Mouse (Mus musculus) CH12.LX (cell line): ENCODE measurements around the gene Maml2. TPM values are rescaled to one million over a fixed set of nuclear protein-coding genes. Genes with fewer than 3 reads are reported as not detected.

Source experiments
- DNase-seq: peaks from one replicate; pipeline ENCODE4 v3.0.0-alpha.2; 2013; ENCODE audit errors: extremely low read depth
- H3K27ac ChIP-seq: 2 replicates; pipeline ENCODE4 v1.5.1; 2012; ENCODE audit warnings: low read depth, mild to moderate bottlenecking, control low read depth, moderate library complexity; ENCODE audit not compliant: insufficient read depth
- H3K27me3 ChIP-seq: replicated peaks from 2 replicates; pipeline ENCODE3; 2012; ENCODE audit warnings: inconsistent platforms
- H3K36me3 ChIP-seq, 2 experiments: replicated peaks in 1 of 2; 2 replicates each; pipeline versions ENCODE3 to v1.6.1; 2012; ENCODE audit warnings: inconsistent platforms in 1 of 2, low read length in 1 of 2, mild to moderate bottlenecking in 1 of 2, mixed read lengths in 1 of 2, moderate library complexity in 1 of 2; ENCODE audit not compliant: control insufficient read depth in 1 of 2, insufficient read depth in 1 of 2
- H3K4me1 ChIP-seq, 2 experiments: 2 replicates each; pipeline ENCODE4 v1.6.1; 2012; ENCODE audit warnings: inconsistent platforms in 1 of 2, moderate library complexity in 1 of 2; ENCODE audit not compliant: insufficient read depth in 2 of 2, control insufficient read depth in 1 of 2
- H3K4me2 ChIP-seq: 2 replicates; pipeline ENCODE4 v1.6.1; 2012; ENCODE audit warnings: low read depth, mild to moderate bottlenecking, control low read depth; ENCODE audit not compliant: poor library complexity, insufficient read depth, severe bottlenecking
- H3K4me3 ChIP-seq, 3 experiments: fragments of 150-350 bp in 1 of 3; sonication (generic) in 1 of 3; replicated peaks in 1 of 3; 2 replicates each; pipeline versions ENCODE3 to v1.5.1; 2011 to 2012; ENCODE audit warnings: low read depth in 2 of 3, low read length in 2 of 3, mild to moderate bottlenecking in 2 of 3, moderate library complexity in 2 of 3, control low read depth in 1 of 3, improper control_type of control experiment in 1 of 3, inconsistent platforms in 1 of 3, mixed read lengths in 1 of 3; ENCODE audit not compliant: poor library complexity in 1 of 3
- H3K79me2 ChIP-seq: replicated peaks from 2 replicates; pipeline ENCODE4 v1.6.1; 2012; ENCODE audit warnings: mild to moderate bottlenecking, moderate library complexity; ENCODE audit not compliant: control insufficient read depth, poor library complexity, insufficient read depth, severe bottlenecking; ENCODE audit errors: extremely low read depth
- H3K9ac ChIP-seq: 2 replicates; pipeline ENCODE4 v1.6.1; 2012; ENCODE audit warnings: low read depth, mild to moderate bottlenecking, control low read depth, moderate library complexity; ENCODE audit not compliant: insufficient read depth
- H3K9me3 ChIP-seq: replicated peaks from 2 replicates; pipeline ENCODE3; 2012; ENCODE audit warnings: low read length, inconsistent platforms, mixed read lengths
- BHLHE40 ChIP-seq: IDR thresholded peaks from 2 replicates; pipeline ENCODE4 v1.6.1; 2011; ENCODE audit warnings: mild to moderate bottlenecking, low read depth, low read length, improper control_type of control experiment
- CHD1 ChIP-seq: IDR thresholded peaks from 2 replicates; pipeline ENCODE4 v1.6.1; 2012; ENCODE audit warnings: low read depth, low read length, improper control_type of control experiment, inconsistent platforms
- CHD2 ChIP-seq: IDR thresholded peaks from 2 replicates; pipeline ENCODE4 v1.6.1; 2011; ENCODE audit warnings: low read length, improper control_type of control experiment
- CTCF ChIP-seq, 2 experiments: IDR thresholded peaks in 1 of 2; conservative IDR thresholded peaks in 1 of 2; 2 replicates each; pipeline ENCODE4 v1.5.1; 2011 to 2012; ENCODE audit warnings: low read depth in 2 of 2, low read length in 2 of 2, improper control_type of control experiment in 1 of 2, inconsistent platforms in 1 of 2, mild to moderate bottlenecking in 1 of 2, moderate library complexity in 1 of 2
- ELF1 ChIP-seq: IDR thresholded peaks from 2 replicates; pipeline ENCODE4 v1.6.1; 2014; ENCODE audit warnings: low read depth, mild to moderate bottlenecking, inconsistent platforms, low read length, improper control_type of control experiment
- EP300 ChIP-seq: IDR thresholded peaks from 2 replicates; pipeline ENCODE4 v1.6.1; 2011; ENCODE audit warnings: low read length, improper control_type of control experiment
- JUN ChIP-seq: IDR thresholded peaks from 2 replicates; pipeline ENCODE4 v1.6.1; 2011; ENCODE audit warnings: low read depth, mild to moderate bottlenecking, low read length, improper control_type of control experiment, moderate library complexity; ENCODE audit not compliant: insufficient read depth
- JUND ChIP-seq: conservative IDR thresholded peaks from 2 replicates; pipeline ENCODE4 v1.6.1; 2011; ENCODE audit warnings: low read depth, low read length, improper control_type of control experiment
- MAFK ChIP-seq: IDR thresholded peaks from 2 replicates; pipeline ENCODE4 v1.6.1; 2011; ENCODE audit warnings: low read length, improper control_type of control experiment; ENCODE audit not compliant: insufficient replicate concordance
- MAZ ChIP-seq: IDR thresholded peaks from 2 replicates; pipeline ENCODE4 v1.6.1; 2012; ENCODE audit warnings: low read depth, mild to moderate bottlenecking, inconsistent platforms, low read length, improper control_type of control experiment, moderate library complexity
- MXI1 ChIP-seq: IDR thresholded peaks from 2 replicates; pipeline ENCODE4 v1.6.1; 2011; ENCODE audit warnings: mild to moderate bottlenecking, low read depth, low read length, improper control_type of control experiment
- MYC ChIP-seq: IDR thresholded peaks from 2 replicates; pipeline ENCODE4 v1.6.1; 2011; ENCODE audit warnings: low read depth, mild to moderate bottlenecking, improper control_type of control experiment, low read length
- NELFE ChIP-seq: IDR thresholded peaks from 2 replicates; pipeline ENCODE4 v1.6.1; 2011; ENCODE audit warnings: low read depth, low read length, improper control_type of control experiment
- PAX5 ChIP-seq: IDR thresholded peaks from 2 replicates; pipeline ENCODE4 v1.6.1; 2012; ENCODE audit warnings: low read length, inconsistent platforms, mixed read lengths
- POLR2A ChIP-seq: IDR thresholded peaks from 2 replicates; pipeline ENCODE4 v1.6.1; 2011; ENCODE audit warnings: low read depth, mild to moderate bottlenecking, improper control_type of control experiment, low read length
- RAD21 ChIP-seq: IDR thresholded peaks from 2 replicates; pipeline ENCODE4 v1.6.1; 2011; ENCODE audit warnings: low read depth, mild to moderate bottlenecking, low read length, improper control_type of control experiment, moderate library complexity
- RCOR1 ChIP-seq: conservative IDR thresholded peaks from 2 replicates; pipeline ENCODE4 v1.6.1; 2012; ENCODE audit warnings: low read depth, mild to moderate bottlenecking, inconsistent platforms, low read length, improper control_type of control experiment
- SMC3 ChIP-seq: IDR thresholded peaks from 2 replicates; pipeline ENCODE4 v1.6.1; 2011; ENCODE audit warnings: low read depth, low read length, improper control_type of control experiment
- TBP ChIP-seq: conservative IDR thresholded peaks from 2 replicates; pipeline ENCODE4 v1.6.1; 2011; ENCODE audit warnings: low read depth, low read length, improper control_type of control experiment
- TCF12 ChIP-seq: IDR thresholded peaks from 2 replicates; pipeline ENCODE4 v1.6.1; 2014; ENCODE audit warnings: low read depth, mild to moderate bottlenecking, inconsistent platforms, low read length, improper control_type of control experiment
- UBTF ChIP-seq: IDR thresholded peaks from 2 replicates; pipeline ENCODE4 v1.6.1; 2012; ENCODE audit warnings: low read depth, mild to moderate bottlenecking, inconsistent platforms, low read length, improper control_type of control experiment, moderate library complexity
- USF1 ChIP-seq: IDR thresholded peaks from 2 replicates; pipeline ENCODE4 v1.6.1; 2014; ENCODE audit warnings: low read depth, mild to moderate bottlenecking, inconsistent platforms, low read length, improper control_type of control experiment
- ZKSCAN1 ChIP-seq: IDR thresholded peaks from 2 replicates; pipeline ENCODE4 v1.6.1; 2012; ENCODE audit warnings: low read depth, inconsistent platforms, low read length, improper control_type of control experiment, borderline replicate concordance
- ZMIZ1 ChIP-seq: IDR thresholded peaks from 2 replicates; pipeline ENCODE4 v1.6.1; 2012; ENCODE audit warnings: low read depth, mild to moderate bottlenecking, inconsistent platforms, low read length, improper control_type of control experiment
- ZNF384 ChIP-seq: IDR thresholded peaks from 2 replicates; pipeline ENCODE4 v1.6.1; 2012; ENCODE audit warnings: low read depth, low read length, improper control_type of control experiment, inconsistent platforms
- dilution Hi-C: fragments of 300-500 bp; cut with MboI; formaldehyde crosslinking; loops from 2 replicates; pipeline ENCODE4 v1.14.3; 2020; ENCODE audit warnings: low sequenced_read_pairs; ENCODE audit not compliant: extremely low pct_unique_long_range_greater_than_20kb, extremely low pct_ligation_motif_present
- in situ Hi-C: fragments of 300-500 bp; cut with MboI; formaldehyde crosslinking; loops from 3 replicates; pipeline ENCODE4 v1.14.3; 2019; ENCODE audit warnings: low sequenced_read_pairs, low pct_ligation_motif_present, low pct_unique_long_range_greater_than_20kb, mixed read lengths
- polyA plus RNA-seq: library from polyadenylated mRNA; unstranded; fragments of >175 nt; gene quantifications from 2 replicates; pipeline ENCODE4 v1.2.1, GENCODE M21; 2012; ENCODE audit warnings: low read depth; ENCODE audit not compliant: insufficient read length
- total RNA-seq, 2 experiments: library from RNA; depleted of rRNA; stranded (reverse); fragments of 300-350 nt in 1 of 2; fragments of >200 nt in 1 of 2; gene quantifications; 2 replicates each; pipeline ENCODE4 v1.2.3; 2012 to 2014

The Maml2 gene
- total and polyA plus RNA-seq, 3 experiments, result 5.9 to 9.1 (median 5.9) TPM

DNA sequence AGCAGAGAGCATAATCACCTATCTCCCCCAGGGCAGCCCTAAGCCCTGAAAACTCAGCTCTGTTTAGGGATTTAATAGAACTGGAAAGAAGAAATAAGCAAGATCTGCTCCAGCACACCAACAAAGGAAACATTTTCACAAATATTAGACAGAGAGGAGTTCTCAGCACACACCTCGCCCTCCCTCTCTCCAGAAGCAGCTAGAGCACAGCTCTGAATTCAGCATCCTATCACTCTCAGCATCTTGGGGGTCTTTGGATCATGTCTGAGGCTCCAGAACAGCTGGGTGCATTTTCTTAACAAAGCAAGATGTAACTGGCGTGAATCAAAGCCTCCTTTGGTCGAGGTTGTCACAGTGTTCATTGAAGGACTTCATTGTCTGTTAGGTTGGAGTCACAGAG is 12.5 kb downstream of the Maml2 start:
- dilution Hi-C loops, result no loop called here
- Histone ChIP-seq H3K9me3 (no peaks in the 10 kb centered on the region), H3K9ac (no peak overlapping the region), H3K27me3 (no peaks in the 10 kb centered on the region), H3K4me1 (peaks cover 3 to 40% of the 10 kb centered on the region in 2 experiments), H3K4me2 (no peak overlapping the region), H3K36me3 (peaks cover 3 to 19% of the 10 kb centered on the region in 2 experiments), H3K79me2 (peaks cover 20% of the 10 kb centered on the region), H3K27ac (no peak overlapping the region), H3K4me3 (no peak overlapping the region)
- in situ Hi-C loops, result no loop called here
- TF ChIP-seq USF1, result no peak
- TF ChIP-seq CHD1, result no peak
- TF ChIP-seq MYC, result no peak
- TF ChIP-seq ZNF384, result no peak
- no peak for TF ChIP-seq NELFE
- TF ChIP-seq JUND, result no peak
- no peak for TF ChIP-seq JUN
- TF ChIP-seq ZMIZ1, result no peak
- no peak for TF ChIP-seq TCF12
- no peak for TF ChIP-seq POLR2A
- TF ChIP-seq TBP, result no peak
- DNase-seq, result no peak

DNA sequence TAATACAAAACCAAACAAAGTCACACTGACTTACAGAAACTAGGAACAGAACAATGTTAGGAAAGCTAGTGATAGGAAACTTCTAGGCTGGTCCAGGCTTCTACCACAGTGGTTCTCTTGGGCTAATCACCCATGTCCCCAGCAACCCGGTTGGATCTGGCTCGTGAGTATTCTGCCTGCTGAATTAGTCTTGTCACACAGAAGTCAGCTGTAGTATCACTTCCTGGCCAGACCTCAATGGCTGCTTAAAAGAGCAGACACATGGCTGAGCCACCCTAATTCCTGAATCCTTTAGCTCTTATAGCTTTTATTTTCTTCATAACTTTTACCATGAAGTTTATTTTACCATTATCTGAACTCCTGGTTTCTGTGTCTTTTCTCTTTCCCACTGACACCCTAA is 13.3 kb downstream of the Maml2 start:
- no peaks in the 10 kb centered on the region for H3K9me3 ChIP-seq
- dilution Hi-C loops, result no loop called here
- no peak overlapping the region for H3K4me3 ChIP-seq
- no peak overlapping the region for H3K4me2 ChIP-seq
- no peak for DNase-seq
- H3K79me2 ChIP-seq, result peaks cover 16% of the 10 kb centered on the region; the same call in 1 of the 2 replicates
- TF ChIP-seq BHLHE40 (no peak), USF1 (no peak), TBP (no peak), EP300 (no peak), UBTF (no peak), RAD21 (no peak), ELF1 (no peak), TCF12 (no peak), MAZ (no peak), CHD2 (no peak), MAFK (no peak), MYC (no peak), SMC3 (no peak), MXI1 (no peak), CTCF (conservative IDR thresholded peaks at IDR 0.05 in 1 of 2, IDR thresholded peaks at IDR 0.05 in 1 of 2; ENCODE audit: low read depth in 2 of 2, low read length in 2 of 2) (no peak), PAX5 (no peak), ZKSCAN1 (no peak), JUND (no peak), RCOR1 (no peak)
- H3K27ac ChIP-seq, result no peak overlapping the region
- peaks cover 3 to 38% of the 10 kb centered on the region in 2 experiments for H3K4me1 ChIP-seq
- in situ Hi-C loops, result no loop called here
- peaks cover 3 to 20% of the 10 kb centered on the region in 2 experiments for H3K36me3 ChIP-seq
- no peaks in the 10 kb centered on the region for H3K27me3 ChIP-seq
- H3K9ac ChIP-seq, result no peak overlapping the region
